Mouse (Mus musculus) megakaryocyte, embryonic 14.5 days (primary cell): ENCODE data around the gene Slc9a1. TPM values are rescaled to one million over a fixed set of nuclear protein-coding genes. Genes with fewer than 3 reads are reported as not detected.

Experiments used
- H3K27me3 ChIP-seq: replicated peaks from 2 replicates; pipeline ENCODE3; 2012; ENCODE audit warnings: inconsistent platforms
- H3K36me3 ChIP-seq: replicated peaks from 2 replicates; pipeline ENCODE3; 2012; ENCODE audit warnings: low read length, inconsistent platforms, mixed read lengths
- H3K4me1 ChIP-seq: 2 replicates; pipeline ENCODE4 v1.6.1; 2012; ENCODE audit warnings: inconsistent platforms
- H3K4me3 ChIP-seq: replicated peaks from 2 replicates; pipeline ENCODE3; 2012; ENCODE audit warnings: moderate library complexity, mild to moderate bottlenecking, inconsistent platforms
- H3K9me3 ChIP-seq: 2 replicates; pipeline ENCODE4 v1.6.1; 2012; ENCODE audit warnings: inconsistent platforms
- FLI1 ChIP-seq: IDR thresholded peaks from 2 replicates; pipeline ENCODE4 v1.6.1; 2012; ENCODE audit warnings: low read length, inconsistent platforms, mixed read lengths
- GATA1 ChIP-seq: IDR thresholded peaks from 3 replicates; pipeline ENCODE4 v1.6.1; 2012; ENCODE audit warnings: mixed read lengths, low read length, inconsistent platforms, borderline replicate concordance
- polyA plus RNA-seq: library from polyadenylated mRNA; stranded (reverse); fragments of >175 nt; gene quantifications from 2 replicates; pipeline ENCODE4 v1.2.3, GENCODE M21; 2012; ENCODE audit warnings: low replicate concordance; ENCODE audit not compliant: insufficient read depth

Slc9a1 gene
- polyA plus RNA-seq, 1 experiment: 56.9 TPM

DNA sequence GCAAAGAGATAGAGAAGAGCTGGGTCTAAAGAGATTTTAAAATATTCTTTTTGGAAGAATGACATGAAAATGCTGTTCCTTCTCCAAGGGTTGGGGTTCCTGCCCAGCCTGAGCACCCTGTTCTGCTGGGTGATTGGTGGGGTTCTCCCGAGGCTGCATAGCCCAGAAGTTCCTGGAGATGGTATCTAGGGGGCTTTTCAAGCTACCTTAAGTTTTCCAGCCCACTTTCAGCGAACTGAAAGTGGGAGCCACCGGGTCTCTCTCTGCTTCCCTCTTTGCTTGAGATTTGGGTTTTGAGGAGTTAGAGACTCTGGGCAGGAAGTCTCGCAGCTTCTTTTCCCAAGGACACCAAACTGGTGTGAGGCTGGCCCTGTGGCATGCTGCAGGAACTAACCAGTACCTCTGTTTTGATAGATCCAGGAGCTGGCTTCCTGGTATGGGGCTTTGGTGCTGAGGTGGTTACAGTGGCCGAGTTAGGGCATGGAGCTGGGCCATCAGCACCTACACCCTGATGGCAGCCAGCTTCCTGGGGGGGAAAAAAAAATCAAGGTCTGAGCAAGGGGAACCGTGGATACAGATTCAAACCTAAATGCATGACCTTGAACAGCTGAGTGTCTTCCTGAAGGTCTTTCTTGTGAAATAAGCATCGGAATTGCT, 2.2 kb downstream of the Slc9a1 start:
- H3K27me3 ChIP-seq: no peaks in the 10 kb centered on the region
- H3K4me1 ChIP-seq: peaks cover 71% of the 10 kb centered on the region
- H3K36me3 ChIP-seq: peaks cover 44% of the 10 kb centered on the region
- H3K9me3 ChIP-seq: peaks cover 6% of the 10 kb centered on the region
- TF ChIP-seq GATA1 (no peak), FLI1 (no peak)
- H3K4me3 ChIP-seq: peak overlapping the region; percentile 99

DNA sequence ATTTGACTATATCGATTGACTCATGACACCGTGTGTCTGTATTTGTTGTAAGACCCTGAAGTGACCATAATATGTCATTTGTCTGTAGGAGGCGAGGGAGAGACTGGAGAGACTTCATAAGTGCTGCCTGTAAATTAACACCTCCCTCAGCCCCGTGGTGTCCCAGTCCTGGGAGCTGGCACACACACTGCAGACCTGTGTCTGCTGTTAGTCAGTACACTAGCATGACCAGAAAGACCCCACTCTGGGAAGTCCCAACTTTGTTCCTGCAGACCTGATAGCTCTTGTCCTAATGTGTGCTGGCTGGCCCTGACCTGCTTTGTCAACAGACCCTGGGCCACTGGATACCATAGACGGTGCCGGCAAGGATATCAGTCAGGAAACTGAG, 2.8 kb downstream of the Slc9a1 start:
- H3K36me3 ChIP-seq: peaks cover 47% of the 10 kb centered on the region
- H3K4me1 ChIP-seq: peaks cover 76% of the 10 kb centered on the region
- H3K27me3 ChIP-seq: no peaks in the 10 kb centered on the region
- H3K9me3 ChIP-seq: peaks cover 2% of the 10 kb centered on the region
- peak overlapping the region; percentile 99 for H3K4me3 ChIP-seq
- no peak for TF ChIP-seq GATA1
- TF ChIP-seq FLI1: no peak

DNA sequence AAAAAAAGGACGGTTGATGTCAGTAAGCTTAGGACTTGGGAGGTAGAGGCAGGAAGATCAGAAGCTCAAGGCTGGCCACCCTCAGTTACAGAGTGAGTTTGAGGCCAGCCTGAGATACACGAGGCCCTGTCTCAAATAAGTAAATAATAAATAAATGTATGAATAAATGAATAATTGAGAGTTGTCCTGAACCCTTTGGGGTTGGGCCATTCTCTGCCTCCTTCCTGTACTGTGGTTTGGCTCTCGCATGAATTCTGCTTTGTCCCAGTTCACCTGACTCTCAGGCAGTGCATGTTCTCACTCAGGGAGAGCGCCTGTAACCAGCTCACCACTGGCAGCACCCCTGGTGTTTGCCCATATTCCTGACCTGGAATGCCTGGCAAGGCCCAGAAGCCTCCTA, 4.5 kb downstream of the Slc9a1 start:
- TF ChIP-seq GATA1: no peak
- no peak for TF ChIP-seq FLI1
- peaks cover 52% of the 10 kb centered on the region for H3K36me3 ChIP-seq
- H3K9me3 ChIP-seq: no peaks in the 10 kb centered on the region
- H3K27me3 ChIP-seq: no peaks in the 10 kb centered on the region
- H3K4me1 ChIP-seq: peaks cover 91% of the 10 kb centered on the region
- peak overlapping the region; percentile 29 for H3K4me3 ChIP-seq

DNA sequence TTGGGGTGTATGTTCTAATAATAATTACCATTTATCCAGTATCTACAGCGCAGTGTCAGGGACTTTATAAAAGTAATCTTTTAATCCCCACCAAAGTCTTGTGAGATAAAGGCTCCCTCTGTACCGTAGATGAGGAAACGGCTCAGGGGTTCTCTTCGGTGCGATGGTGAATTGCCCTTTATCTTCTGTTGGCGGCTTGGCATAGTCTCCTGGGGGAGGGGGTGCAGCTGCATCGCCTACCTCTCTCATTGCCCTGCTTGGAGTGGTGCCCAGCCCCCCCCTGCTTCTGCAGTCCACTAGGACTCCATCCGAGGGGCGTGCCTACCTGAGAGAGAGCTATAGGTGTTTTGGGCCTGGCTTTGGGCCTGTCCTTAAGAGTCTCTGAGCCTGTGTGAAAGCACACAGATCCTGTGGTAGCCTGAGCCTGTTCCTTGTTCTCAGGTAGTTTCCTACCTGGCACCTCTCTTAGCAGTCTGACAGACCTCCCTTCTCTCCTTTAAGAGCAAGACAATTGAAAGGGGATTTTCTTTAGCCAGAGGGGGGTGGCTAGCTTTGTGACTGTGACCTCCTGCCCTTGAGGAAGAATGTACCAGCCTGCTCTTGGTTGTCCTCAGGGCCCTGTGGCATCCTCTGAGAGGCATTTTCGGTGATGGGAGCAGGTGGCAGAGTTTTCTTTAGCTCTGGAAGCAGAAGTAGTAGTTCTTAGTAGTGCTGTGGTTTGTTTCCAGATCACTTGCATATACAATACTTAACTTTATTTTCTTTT, 6.5 kb downstream of the Slc9a1 start:
- Histone ChIP-seq H3K4me3 (peak overlapping the region; percentile 14), H3K36me3 (peaks cover 66% of the 10 kb centered on the region), H3K4me1 (peaks cover 99% of the 10 kb centered on the region)

DNA sequence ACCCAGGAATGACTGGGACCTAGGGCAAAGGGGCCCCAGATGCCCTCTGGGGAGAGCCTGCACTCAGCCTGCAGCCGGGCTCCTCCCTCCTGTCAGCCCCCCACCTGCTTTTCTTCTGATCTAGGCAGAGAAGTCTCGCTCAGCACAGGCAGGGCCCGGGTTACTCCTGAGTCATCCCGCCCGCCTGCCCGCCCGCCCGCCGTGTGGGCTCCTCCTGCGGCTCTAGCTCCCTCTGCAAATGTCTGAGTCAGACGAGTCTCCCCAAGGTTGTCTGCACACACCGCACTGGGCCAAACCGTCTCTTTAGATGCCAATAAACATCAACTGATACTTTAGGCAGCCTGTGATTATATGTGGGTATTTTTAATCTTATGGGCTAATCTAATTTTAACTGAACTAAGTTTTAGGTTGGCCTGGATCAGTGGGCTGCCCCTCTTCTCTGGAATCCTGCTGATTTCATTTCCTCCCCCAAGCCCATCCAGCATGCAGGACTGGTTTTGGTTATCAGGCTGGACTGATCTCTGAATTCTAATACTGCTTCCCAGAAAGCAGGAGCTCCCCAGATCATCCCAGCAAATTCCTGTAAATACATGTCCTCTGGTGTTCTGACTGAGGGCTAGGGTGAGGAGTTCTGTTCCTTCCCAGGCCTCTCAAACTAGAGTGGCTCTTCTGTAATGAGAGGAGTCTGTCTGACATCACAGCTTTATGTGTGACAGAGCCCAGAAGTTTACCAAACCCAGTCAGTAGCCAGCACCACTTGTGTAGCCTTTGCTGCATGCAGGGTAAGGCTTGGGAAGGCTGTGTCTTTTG, 8.9 kb downstream of the Slc9a1 start:
- H3K36me3 ChIP-seq: peaks cover 67% of the 10 kb centered on the region
- H3K4me3 ChIP-seq: peak overlapping the region; percentile 80
- no peaks in the 10 kb centered on the region for H3K9me3 ChIP-seq
- TF ChIP-seq GATA1 (no peak), FLI1 (no peak)
- H3K4me1 ChIP-seq: peaks cover 82% of the 10 kb centered on the region
- no peaks in the 10 kb centered on the region for H3K27me3 ChIP-seq

More for the DNA sequence above, 6.5 kb downstream of the Slc9a1 start:
- H3K27me3 ChIP-seq: no peaks in the 10 kb centered on the region
- TF ChIP-seq GATA1: no peak
- no peak for TF ChIP-seq FLI1
- H3K9me3 ChIP-seq: no peaks in the 10 kb centered on the region

DNA sequence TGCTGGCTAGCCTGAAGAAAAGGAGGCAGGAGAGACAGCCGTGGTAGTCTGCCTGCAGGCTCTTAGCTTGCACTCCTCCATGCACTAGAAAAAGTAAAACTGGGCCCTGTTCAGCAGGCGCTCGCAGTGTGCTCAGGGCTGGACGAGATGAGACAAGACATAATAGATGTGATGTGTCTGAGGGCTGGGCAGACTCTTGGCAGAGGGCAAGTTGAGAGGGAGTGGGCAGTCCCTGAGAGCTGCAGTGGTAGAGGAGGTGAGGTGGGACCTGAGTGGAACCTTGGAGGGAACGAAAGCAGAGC, 9.5 kb downstream of the Slc9a1 start:
- no peak for TF ChIP-seq GATA1
- no peak for TF ChIP-seq FLI1
- Histone ChIP-seq H3K4me1 (peaks cover 76% of the 10 kb centered on the region), H3K4me3 (peak overlapping the region; percentile 80), H3K9me3 (no peaks in the 10 kb centered on the region), H3K27me3 (no peaks in the 10 kb centered on the region), H3K36me3 (peaks cover 66% of the 10 kb centered on the region)

DNA sequence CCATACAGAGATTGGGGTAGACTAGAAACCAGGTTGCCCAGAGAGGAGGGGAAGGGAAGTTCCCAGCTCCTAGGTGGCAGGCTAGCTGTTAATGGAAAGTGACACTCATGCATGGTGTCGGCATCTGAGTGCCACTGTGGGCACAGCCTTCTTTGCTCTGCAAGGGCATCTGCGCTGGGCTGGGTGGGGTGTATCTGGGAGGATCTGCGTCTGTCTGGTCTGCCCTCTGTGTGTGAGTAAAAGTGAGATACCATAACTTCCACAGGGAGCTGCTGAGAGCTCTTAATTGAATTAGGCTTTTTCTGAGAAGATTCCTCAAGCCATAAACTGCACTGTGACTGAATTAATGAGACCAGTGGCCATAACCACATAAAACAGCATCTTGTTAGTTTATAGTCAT, 10.4 kb downstream of the Slc9a1 start:
- Histone ChIP-seq H3K36me3 (peaks cover 67% of the 10 kb centered on the region), H3K4me3 (peak overlapping the region; percentile 70), H3K9me3 (no peaks in the 10 kb centered on the region), H3K27me3 (no peaks in the 10 kb centered on the region), H3K4me1 (peaks cover 75% of the 10 kb centered on the region)
- TF ChIP-seq GATA1 (no peak), FLI1 (no peak)

DNA sequence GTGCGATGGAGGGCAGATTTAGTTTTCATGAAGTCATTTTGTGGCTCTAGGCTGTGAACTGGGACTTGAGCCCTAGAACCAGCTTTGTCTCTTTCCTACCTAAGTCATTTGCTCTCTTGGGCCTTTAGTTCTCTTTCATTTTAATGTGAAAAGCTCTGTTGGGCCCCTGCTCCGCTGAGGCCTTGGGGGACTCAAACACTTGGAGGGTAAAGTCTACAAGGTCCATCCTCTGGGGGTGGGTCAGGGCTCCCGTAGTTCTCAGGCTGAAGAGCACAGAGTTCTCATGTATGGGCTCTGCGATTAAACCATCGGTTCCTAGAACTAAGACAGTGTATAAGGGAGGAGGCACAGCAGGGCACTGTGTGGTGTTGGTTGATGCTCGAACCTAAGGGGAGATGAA, 11.0 kb downstream of the Slc9a1 start:
- H3K27me3 ChIP-seq: no peaks in the 10 kb centered on the region
- peaks cover 67% of the 10 kb centered on the region for H3K36me3 ChIP-seq
- no peaks in the 10 kb centered on the region for H3K9me3 ChIP-seq
- peaks cover 74% of the 10 kb centered on the region for H3K4me1 ChIP-seq
- peak overlapping the region; percentile 9 for H3K4me3 ChIP-seq
- TF ChIP-seq FLI1 (no peak), GATA1 (no peak)

DNA sequence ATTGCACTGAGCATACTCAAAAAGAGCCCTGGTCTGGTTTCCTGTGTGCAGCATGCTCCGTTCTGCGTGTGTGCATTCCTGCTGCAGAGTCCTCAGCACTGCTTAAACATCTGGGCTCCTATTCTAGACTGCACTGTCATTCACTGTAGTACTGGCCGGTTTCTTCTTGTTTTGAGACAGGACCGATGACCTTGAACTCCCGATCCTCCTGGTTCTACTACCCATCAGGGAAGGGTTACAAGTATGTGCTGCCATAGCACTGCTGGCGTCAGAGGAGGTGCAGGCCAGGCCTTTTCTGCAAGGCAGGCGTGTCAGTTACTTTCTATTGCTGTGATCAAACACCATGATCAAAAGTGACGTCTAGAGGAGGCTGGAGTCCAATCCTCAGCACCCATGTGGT, 11.6 kb downstream of the Slc9a1 start:
- Histone ChIP-seq H3K36me3 (peaks cover 67% of the 10 kb centered on the region), H3K9me3 (no peaks in the 10 kb centered on the region), H3K4me1 (peaks cover 74% of the 10 kb centered on the region), H3K4me3 (peak overlapping the region; percentile 25), H3K27me3 (no peaks in the 10 kb centered on the region)
- TF ChIP-seq FLI1 (no peak), GATA1 (no peak)
